Mouse (Mus musculus) urinary bladder, postnatal 4 days (tissue): ENCODE results near the gene Tex29.

Source experiments
- DNase-seq, 2 experiments: peaks; one replicate each; pipeline ENCODE4 v3.0.0; 2021 to 2022; ENCODE audit warnings: low spot score in 2 of 2

Gene Tex29

DNA sequence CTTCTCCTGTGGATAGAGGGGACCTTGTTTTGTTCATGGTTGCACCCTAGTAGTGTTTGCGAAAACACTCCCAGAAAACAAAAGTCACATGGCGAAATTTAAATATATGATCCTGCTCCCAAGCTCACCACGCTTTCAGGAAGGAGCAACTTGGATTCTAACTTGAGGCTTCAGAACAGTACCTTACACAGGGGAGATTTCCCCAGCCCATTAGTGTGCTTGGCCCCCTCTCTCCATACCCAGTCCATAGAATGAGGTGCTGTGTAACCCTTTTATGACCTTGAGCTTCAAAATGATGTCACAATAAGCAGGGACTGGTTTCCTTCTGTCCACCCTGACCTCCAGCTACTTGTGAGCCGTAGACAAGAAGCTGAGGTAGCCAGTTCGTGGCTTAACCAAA is at the start of gene Tex29:
Tex29 (plus strand) TSS at position 301 of the 400 bp plus-strand sequence.
- no peak for DNase-seq

DNA sequence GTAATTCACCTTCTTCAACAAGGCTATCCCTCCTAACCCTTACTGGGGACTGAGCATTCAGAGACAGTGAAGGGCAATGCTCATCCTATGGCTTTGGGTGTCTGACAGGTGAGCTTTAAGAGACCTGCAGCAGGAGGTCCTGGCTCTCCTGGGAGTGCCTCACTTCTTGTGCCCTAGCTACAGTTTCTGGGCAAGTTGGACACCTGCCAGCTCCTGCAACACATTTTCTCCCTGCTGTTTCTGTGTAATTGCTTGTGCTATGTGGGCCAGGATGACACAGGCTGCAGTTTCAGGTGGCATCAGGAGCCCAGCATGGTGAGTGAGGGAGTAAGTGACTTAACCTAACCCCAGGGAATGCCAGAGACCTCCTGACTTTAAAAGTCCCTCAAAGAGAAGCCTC is 45.3 kb upstream of the Tex29 start:
- DNase-seq: no peak

DNA sequence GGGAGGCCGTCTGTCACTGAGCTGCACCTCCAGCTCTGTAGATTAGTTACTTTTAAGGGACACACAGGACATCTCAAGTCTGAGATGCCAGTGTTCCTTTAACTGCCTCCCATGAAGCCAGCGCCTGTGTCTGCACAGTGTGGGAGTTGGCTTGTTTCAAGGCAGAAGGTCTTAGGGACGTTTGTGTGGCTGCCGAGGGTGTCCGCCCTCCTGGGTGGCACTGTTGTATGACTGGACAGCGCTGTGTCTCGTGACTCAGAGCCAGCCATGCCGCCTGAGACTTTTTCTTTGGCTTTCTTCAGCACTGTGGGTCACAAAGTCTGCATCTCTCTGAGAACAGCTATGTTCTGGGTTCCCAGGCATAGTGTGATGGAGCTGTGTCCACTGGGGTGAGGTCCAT is 43.1 kb upstream of the Tex29 start:
- DNase-seq: no peak

DNA sequence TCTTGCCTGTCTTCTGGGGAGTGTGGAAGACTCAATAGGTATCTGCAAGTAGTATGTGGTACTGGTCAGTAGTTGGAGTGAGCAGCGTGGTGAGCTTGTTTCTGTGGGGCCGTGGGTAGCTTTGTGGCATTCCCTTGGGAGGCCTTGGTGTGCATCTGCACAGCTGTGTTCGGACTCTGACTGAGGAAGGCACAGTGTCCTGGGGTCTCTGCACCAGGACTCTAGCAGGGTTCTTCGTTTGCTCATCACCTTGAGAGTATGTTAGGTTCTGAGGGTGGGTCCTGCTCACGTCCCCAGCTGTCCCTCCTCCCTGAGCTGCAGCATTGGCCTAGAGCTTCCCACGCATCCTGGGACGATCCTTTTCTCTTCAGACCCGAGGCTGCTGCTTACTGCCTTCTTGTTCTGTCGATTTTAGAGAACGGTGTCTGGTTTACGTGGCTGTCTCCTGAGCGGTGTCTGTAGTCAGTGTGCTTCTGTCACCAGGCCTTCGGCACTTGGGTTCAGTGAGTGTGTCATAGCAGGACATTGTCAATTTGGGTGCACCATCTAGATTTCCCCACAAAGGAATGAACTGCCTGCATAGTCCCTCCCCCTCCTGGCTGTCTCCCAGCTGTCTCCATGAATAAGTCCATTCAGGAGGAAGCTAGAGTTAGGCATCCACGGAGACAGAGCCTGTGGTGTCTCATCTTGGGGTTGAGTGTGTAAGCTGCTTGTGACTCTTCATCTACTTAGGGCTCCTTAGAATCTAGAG is 42.4 kb upstream of the Tex29 start:
- DNase-seq: no peak

DNA sequence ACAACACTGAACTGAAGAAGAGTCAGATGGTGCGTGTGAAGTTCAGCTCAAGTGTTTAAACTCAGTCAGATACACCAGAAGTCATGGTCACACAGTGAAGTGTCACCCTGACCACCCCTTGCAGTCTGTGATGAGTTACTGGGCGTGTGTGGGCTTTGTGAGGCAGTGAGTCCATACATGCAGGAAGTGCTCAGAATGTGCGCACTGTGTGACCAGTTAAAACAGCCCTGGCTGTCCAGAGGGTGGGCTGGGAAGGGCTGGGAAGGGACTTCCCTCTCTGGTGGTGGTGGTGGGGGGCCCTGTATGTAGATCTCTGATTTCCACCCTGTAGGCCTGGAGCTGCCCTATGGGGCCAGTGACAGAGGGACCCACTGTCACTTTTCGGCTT is 41.8 kb upstream of the Tex29 start:
- DNase-seq: no peak

DNA sequence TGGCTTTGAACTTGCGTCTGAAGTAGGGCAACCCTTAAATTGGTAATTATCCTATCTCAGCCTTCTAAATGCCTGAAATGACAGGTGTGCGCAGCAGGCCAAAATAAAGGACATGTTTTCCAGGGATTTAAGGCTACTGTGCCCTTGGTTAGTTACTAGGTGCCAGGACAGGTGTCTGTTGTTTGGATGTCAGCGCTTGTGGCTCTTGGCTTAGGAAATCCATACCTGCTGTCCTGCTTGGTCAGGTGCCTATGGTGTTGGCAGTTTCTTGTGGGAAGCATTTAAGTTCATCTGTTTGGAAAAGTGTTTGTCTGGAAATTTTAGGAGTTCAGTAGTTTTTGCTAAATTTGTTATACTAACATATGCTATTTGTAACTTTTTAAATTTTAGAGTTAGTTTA is 41.2 kb upstream of the Tex29 start:
- no peak for DNase-seq

DNA sequence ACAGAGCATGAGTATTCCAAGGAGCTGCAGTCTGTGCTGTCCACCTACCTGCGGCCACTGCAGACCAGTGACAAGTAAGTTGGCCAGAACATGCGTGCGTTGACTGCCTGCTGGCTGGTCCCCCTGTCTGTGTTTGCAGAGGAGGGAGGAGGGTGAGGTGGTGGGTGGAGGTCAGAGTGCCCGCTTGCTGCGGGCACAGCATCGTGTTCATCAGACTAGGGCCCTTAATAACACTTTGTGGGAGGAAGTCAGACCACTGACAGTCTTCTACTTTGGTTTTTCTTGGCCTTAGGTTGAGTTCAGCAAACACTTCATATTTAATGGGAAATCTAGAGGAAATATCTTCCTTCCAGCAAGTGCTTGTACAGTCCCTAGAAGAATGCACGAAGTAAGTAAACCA is 39.8 kb upstream of the Tex29 start:
- no peak for DNase-seq

DNA sequence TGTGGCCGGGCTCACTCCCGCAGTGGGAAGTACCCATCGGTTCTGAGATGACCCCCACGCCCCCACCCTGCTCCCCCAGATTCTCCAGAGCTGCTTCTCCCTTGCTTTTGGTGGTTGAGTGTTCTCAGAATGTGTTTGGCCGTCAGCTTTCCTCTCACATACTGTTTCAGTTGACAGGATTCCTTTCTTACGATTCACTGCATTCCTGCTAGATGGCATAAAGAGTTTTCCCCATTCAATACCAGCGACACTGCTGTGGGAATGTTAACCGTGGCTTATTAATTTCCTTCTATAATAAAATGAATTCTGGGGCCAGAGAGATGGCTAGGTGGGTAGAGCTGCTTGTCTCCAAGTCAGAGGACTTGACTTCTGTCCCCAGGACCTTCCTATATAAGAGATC is 38.7 kb upstream of the Tex29 start:
- DNase-seq: no peak

DNA sequence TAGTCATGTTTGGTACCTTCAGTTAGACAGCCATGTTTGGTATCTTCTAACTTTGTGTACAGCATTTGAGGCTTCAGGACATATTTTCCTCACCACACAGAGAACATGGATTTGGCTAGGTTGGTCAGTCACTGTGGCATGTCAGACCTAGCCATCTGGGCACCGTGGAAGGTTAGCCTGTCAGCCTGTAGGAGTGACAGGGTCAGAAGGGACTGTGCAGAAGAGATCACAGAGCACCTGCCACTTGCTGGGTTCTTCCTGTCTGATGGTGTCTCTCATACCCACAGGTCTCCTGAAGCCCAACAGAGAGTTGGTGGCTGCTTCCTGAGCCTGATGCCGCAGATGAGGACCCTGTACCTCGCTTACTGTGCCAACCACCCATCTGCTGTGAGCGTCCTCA is 35.4 kb upstream of the Tex29 start:
- no peak for DNase-seq

DNA sequence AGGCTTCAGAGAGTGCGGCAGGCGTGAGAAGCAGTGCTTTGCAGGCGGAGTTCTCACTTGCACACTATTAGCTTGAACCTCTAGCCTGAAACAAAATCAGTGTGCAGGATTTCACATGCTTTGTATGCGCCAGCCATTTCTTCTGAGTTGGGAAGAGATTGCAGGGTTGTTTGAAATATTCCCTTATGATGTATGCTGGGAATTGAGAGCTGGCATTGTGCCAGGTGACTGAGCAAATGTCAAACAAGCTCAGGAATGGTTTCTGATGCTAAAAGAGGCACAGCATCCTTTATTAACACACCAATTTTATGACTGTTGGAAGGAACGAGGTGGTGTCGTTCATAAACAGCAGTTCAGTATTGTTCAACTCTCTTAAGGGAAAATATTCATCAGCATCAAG is 34.0 kb upstream of the Tex29 start:
- DNase-seq: no peak

DNA sequence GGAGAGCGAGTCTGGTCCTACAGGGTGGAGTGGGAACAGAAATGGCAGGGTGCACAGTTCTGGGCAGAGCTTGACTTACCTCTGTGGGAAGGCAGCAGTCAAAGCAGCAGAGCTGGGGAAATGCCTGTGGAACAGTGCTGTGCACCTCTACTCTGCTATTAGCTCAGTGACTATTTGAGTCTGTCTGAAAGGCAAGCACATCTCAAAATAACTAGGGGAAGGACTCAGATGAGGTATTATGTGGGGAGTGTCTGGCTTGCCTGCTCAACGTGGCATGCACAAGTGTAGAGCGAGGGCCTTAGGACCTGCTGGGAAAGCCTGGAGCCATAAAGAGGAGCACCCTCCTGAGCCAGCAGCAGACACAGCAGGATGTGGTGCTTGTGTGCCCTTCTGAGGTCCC is 32.9 kb upstream of the Tex29 start:
- no peak for DNase-seq

DNA sequence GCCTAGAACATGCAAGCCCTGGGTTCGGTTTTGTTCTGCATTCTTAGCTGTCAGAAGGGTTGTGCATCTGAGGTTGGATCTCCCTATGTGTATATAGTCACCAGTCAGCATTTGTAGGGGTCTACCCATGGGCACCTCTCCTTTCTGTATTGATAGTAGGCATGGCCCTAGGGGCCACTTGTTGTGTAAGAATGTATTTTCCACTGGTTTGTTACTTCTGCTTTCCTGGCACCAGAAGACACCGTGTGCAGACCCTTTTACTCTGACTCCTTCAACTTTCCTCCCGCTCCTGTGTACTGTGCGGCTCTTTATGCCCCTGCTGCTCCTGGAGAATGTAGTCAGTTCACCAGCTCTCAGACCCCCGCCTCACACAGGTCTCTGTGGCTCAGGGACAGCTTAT is 32.2 kb upstream of the Tex29 start:
- no peak for DNase-seq

DNA sequence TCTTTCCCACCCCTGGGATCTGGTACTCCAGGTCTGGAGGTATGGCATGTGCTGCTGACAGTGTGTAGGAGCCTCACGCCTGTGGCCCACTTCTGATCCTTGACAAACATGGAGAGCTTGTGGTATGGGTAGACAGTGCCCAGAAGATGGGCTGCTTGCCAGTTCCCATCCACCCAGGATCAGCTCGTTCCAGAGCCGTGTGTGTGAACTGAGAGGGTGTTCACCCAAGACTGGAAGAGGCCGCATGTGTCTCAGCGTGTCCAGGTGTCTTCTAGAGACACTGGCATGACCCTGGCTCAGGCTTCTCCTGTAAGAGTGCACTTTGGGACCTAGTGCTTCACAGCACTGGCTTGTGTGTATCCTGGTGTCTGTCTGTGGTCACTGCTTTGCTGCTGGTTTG is 29.8 kb upstream of the Tex29 start:
- DNase-seq: no peak

DNA sequence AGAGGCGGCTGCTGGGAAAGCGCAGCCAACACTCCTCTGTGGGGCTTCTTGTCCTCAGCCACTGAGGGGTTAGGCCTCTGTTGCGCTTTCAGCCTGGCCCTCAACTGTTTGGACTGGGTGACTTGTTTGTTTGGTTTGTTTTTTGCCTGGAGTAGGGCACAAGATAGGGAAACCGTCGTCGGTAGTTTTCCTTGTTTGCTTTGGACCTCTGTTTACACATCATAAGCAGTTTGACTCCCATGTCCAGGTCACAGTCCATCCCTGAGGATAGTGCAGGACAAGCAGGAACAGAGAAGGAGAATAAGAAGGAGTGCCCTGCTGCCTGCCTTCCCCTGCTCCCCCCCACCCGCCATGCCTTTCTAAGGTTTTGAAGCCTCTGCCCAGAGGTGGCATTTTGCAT is 26.5 kb upstream of the Tex29 start:
- DNase-seq: no peak

DNA sequence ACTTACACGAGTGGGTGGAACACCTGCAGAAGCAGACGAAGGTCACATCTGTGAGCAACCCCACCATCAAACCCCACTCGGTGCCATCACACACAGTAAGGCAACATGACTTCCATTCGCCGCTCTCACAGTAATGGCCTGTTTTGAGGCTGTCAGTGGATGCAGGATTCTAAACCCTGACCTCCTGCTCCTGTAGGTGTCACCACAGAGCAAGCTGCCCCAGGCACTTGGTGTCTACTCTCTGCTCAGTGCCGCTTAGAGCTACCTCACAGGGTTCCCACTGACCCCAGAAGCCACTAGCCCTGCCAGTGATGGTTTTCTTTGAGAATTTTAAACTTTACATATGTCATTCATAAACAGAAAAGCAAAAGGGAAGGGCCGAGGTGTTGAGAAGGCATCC is 25.1 kb upstream of the Tex29 start:
- DNase-seq: no peak

DNA sequence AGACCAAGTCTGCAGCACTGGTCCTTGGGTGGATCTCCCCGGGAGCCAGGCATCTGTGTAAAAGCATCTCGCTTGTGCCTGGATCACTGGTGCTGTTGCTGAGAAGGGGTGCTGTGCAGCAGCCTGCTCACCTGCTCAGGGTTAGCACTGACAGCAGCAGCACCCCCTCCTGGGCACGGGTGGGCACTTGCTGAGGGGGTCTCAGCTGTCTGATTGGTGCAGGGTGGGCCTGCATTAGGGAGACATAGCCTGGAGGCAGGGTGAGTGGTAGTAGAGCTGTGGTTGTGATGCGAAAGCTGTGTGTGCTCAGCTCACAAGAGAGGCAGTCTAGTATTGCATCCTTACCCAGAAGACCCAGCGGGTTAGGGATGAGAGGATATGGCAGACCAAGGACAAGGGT is 20.1 kb upstream of the Tex29 start:
- DNase-seq: no peak

DNA sequence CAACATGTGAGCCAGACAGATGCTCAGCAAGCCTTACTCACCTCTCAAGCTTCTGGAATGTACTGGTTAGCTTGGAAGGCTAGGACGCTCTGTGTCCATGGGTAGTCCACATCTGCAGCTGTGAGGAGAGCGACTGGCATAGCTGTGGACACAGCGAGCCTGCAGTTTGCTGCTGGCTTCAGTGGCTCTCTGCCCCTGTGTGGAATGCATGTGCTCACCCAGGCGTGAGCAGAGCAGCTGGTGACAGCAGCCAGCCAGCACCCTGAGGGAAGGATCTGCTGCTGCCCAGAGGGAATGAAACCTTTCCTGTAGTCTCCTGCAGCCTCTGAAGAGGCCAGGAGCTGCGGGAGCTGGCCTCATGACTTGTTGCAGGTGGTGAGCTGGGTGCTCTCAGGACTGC is 19.7 kb upstream of the Tex29 start:
- no peak for DNase-seq

DNA sequence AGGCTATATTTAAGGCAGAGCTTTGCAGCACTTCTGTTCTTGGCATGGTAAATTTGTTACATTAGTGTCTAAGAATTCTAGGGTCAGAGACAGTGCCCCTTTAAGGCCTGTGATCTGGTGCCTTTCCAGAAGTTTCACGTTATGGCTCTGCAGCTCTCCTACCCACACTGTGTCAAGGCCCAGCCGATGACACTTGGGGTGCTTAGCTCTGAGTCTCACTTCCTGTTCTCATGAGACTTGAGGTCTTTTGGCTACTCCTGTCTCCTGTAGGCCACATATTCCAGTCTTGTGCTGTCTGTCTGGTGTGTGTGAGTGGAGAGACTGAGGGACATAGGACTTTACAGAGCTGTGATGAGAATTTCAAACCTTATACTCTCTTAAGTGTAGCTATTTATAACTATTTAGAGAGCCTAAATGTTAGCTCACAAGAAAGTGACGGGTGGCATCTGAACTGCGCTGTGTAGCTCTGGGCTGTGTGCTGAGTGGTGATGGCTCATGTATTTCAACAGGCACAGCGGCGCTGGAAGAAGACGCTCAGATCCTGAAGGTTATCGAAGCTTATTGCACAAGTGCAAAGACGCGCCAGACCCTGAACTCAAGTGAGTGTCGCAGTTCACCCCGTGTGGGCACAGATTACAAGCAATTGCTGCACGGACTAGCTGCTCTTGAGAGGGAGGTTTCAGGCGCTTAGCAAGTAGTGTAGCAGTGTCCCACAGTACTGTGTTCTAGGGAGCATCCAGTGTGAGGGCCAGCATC is 18.6 kb upstream of the Tex29 start:
- no peak for DNase-seq

DNA sequence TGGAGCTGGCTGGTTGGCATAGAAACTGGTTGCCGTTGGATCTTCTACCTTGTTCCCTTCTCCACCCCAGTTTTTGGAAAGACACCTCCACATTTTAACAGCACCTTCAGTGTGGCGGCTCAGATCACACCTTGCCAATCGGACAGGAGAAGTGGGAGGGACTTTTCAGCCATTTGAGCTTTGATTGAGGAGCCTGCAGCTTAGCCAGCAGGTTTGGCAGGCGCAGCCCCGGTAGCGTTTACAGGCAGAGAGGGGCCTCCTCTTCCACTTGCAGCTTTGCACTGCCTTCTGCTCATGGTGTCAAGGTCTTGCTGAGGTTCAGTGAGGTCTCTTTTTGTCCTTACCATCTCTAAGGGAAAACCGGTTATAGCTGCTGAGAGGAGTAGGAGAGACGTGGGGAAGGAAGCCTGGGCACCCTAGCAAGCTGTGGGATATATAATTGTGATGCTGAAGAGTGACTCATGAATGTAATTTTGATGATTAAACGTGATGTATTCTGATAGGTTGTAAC is 17.7 kb upstream of the Tex29 start:
- no peak for DNase-seq

DNA sequence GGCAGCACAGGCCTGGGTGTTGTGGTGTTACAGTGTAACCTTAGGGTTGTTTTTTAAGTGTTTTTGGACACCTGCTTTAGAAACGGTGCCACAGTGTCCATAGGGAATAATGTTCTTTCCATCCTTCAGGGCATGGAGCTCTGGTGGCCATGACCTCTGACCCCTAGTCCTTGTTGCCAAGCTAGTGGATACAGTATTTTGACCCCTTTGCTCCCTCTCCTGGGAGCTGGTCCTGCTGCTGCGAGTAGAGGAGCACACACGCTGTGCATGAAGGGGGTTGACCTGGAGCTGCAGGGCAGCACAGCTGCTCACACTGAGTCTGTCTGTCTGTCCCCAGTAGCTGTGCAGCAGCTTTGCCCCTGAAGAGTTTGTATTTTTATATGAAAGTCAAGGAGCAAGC is 14.5 kb upstream of the Tex29 start:
- no peak for DNase-seq

DNA sequence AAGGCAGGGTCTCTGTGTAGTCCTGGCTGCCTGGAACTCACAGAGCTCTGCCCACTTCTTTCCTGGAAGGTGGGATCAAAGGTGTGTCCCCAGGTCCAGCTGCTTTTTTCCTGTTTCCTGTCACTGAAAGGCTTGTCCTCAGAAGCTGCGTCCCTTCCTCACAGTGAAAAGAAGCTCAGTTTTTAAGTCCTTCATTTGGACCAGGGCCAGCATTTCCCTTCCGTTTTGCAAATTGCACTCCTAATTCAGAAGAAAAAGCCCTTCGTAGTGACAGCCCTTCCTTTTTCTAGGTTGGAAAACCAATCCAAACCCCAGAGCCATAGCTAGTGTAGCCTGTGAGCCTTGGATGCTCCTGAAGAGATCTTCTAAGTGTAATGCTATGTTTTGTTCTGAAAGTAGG is 13.0 kb upstream of the Tex29 start:
- no peak for DNase-seq

DNA sequence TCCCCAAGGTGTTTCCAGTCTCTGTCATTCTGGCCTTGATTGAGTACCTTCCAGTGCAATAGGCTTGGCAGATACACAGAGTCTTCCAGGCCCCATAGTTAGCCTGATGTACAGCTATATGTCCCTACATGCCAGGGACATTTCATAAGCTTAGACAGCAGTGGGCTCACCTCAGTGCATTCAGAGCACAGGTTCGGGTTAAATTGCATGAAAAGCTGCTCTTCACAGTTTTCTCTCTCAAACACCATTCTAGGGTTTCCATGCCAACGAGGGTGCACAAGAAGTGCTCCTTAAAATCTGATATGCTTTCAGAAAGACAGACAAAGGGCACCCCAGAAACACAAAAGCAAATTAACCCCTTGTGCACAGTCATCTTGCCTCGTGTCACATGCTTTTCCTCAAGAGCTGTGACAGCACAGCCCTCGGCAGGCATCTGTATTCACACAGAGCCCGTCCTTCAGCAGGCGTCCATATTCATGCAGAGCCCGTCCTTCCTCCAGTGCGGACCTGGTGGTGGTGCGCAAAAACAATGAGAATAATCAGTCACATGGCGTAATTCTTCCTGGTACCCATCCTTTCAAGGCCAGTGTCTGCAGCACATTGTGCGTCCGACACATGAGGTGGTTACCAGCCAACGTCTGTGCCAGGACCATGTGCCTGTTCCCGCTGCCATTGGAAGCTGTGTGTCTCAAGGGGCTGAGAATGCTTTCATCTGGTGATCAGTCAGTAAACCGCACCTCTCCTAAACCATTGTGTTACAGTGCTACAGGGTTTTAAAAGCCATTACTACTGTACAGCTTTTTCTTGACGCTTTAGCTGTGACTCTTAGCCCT is 9.8 kb upstream of the Tex29 start:
- DNase-seq: no peak

DNA sequence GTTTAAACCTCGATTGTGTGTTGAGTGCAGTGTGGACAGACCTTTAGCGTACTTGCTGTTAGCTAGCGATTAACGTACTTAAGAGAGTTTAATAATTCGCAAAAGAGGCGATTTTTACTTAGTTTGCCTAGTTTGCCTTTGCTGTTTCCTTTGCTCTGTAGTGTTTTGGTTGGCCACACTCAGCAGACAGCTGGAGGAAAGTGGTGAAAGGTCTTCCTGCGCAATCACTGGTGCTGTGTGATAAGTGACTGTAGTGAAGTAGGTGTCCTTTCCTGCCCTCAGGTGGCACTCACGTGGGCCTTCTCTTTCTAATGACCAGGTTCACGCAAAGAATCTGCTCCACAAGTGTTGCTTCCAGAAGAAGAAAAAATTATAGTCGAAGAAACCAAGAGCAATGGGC is 9.1 kb upstream of the Tex29 start:
- DNase-seq: no peak
